Mouse (Mus musculus): ENCODE measurements around the gene Tstd1.

The Tstd1 gene

DNA sequence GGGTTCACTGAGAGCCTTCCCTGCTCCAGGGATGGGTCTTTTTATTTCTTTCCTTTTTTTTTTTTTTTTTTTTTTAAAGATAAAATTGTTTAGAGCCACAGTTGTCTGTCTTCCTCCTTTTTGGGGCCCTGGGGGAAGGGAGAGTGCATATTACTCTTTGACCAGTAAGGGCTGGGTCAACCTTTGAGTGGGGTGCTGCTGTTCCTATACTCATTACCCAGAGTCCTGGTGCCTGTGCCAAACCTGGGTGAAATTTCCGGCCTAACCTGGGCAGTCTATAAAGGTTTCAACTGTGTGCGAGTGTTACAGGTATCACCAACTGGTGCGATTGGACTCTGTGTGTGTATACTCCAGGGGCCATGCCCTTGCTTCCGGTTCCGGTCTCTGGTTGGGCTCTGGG, at the start of gene Tstd1:
Gene Tstd1 (plus strand): TSS at position 213 of the 400 bp plus-strand sequence.
- DNase-seq (ENCODE audit: low read depth, low spot score) = no peak

DNA sequence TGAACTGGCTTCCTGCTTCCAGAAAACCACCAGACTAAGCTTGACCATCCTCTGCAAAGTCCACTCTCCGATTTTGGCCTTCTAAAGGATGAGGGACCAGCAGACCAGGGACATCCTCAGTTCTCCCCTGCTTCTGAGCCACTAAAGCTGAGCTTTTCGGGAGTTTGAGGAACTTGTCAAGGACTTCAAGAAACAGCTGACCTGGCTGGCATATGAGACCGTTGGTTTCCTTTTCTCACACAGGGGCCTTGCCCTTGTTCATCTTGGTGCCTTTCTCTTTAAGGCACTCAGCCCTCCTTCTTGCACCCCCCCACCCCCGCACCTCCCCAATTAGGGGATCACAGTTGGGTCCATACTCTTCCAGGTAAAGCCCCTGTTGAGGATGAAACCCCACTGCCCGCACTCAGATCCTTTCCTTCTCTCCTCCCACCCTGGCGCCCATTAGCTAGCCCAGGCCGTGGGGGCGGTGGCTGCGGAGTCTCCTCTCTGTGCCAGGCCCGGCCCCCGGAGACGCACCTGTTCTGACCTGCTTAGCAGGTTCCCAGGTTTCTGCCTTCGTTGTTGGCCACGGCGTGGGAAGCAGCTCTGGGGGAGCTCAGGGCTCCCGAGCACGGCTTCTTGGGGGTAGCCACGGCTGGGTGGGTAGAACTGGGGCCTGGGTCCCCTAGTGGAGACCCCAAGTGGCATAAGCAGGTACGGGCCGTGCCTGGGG, 48.7 kb upstream of the Tstd1 start, which contains the start of gene Nectin4:
Gene Nectin4 (plus strand): TSS at position 255 of the 712 bp plus-strand sequence.
- DNase-seq (ENCODE audit: low read depth, low spot score) = no peak

DNA sequence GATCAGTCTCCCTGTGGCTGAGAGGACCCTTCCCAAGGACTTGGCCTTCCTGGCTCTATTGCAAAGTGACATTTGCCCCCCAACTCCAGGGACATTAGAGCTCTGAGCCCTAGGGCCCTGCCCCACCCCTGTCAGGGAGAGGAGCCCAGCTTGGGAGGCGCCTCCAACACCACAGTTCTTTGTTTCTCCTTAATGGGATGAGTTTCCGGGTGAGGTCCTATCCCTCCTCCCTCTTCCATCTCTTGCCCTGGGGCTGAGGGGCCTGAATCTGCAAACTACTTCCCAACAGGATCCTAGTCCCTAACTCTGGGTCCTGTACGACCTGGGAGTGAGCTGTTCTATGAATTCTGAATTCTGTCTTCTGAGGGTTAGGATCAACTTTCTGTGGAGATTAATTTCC, 45.8 kb upstream of the Tstd1 start:
- DNase-seq (ENCODE audit: low read depth, low spot score) = no peak

DNA sequence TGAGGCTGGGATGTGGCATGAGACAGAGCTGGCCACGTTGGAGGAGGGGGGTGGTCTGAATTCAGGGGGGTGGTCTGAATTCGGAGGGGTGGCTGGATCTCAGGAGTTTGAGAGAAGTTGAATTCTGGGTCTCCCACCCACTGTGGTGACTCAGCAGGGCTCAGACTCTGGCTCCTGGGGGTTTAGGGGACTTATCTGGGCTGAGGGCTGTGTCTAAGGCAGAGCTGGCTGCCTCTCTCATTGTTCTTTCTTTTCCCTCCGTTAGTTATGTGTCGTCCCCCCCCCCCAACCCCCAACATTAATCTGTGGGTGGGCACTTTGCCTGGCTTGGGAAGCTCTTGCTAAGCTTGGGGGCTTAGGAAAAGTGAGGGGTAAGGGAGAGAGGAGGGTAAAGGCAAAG, 44.7 kb upstream of the Tstd1 start:
- no peak for DNase-seq (ENCODE audit: low read depth, low spot score)

DNA sequence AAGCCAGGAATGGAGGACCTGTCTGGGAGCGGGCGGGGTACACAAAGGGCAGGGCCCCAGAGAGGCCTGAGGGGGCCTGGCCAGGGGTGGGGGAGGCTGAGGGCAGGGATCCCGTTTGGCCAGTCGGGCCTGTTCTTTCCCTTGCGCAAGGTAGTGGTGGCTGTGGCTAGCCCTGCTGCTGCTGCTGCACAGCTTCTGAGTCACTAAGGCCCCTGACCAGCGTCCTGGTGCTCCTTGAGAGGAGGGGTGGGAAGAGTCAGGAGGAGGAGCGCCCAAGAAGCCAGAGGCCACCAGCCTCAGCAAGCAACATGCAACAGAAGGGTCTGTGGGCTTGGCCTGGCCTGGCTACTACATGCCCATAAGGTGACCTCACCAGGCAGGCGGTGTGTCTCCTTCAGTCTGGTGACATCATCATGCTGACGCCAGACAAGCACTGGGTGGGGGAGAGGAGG, 43.0 kb upstream of the Tstd1 start:
- no peak for DNase-seq (ENCODE audit: low read depth, low spot score)

DNA sequence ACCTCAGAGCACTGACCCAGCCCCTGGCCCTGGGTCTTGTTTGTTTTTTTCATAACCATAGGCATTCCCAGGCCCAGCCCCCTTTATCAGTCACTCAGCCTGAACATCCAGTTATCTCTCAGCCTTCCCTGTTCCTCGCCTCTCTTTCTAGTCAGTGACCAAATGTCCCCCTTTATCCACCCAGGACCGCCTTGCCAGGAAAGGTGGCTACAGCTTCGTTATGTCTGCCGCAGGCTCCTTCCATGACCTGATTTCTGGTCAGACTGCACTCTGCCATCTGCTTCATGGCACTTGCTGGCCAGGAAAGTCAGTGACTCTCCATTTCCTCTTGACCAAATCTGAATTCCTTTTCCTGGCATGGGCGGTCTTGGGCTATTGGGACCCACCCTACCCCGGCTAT, 40.4 kb upstream of the Tstd1 start:
- DNase-seq (ENCODE audit: low read depth, low spot score) = no peak

DNA sequence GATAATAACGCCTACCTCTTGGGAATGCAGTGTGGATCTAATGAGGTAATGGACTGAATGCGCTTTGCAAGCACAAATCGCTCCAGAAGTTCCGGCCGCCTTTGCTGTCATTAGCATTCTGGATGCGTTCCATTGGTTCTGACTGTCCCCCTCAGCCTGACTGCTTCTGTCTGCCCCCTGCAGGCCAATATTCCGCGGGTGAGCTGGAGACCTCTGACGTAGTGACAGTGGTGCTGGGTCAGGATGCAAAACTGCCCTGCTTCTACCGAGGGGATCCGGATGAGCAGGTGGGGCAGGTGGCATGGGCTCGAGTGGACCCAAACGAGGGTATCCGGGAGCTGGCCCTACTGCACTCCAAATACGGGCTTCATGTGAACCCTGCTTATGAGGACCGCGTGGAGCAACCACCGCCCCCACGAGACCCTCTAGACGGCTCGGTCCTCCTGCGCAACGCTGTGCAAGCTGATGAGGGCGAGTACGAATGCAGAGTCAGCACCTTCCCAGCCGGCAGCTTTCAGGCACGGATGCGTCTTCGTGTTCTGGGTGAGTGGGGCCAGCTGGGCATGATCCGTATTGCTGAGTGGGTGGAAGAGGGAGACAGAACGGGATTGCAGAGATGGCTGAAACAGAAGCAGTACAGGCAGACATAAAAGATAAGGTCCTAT, 38.6 kb upstream of the Tstd1 start:
- DNase-seq (ENCODE audit: low read depth, low spot score) = peak; percentile 80

DNA sequence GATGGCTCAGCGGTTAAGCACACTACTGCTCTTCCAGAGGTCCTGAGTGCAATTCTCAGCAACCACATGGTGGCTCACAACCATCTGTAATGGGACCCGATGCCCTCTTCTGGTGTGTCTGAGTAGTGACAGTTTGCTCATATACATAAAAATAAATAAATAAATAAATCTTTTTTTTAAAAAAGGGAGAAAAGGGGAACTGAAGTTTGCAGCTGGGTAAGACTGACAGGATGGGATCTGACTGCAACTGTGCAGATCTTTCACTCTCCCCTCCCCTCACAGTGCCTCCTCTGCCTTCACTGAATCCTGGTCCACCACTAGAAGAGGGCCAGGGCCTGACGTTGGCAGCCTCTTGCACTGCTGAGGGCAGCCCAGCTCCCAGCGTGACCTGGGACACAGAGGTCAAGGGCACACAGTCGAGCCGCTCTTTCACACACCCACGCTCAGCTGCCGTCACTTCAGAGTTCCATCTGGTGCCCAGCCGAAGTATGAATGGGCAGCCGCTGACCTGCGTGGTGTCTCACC, 36.5 kb upstream of the Tstd1 start:
- peak; percentile 67 for DNase-seq (ENCODE audit: low read depth, low spot score)

DNA sequence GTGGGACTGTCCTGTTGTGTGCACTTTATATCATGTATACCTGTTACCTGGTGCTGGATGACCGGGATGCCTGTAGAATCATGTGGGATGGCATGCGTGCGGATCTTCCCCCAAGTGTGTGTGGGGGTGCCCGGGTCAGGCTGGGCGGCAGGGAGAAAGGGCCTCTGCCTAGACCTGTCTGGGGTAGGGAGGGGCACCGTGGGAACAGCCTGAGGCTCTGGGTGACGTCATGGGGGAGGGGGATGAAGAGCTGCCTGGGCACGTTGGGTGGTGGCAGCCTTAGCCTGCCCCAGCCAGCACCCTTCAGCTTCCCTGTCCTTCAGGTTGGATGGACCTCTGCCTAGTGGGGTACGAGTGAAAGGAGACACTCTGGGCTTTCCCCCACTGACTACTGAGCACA, 34.3 kb upstream of the Tstd1 start:
- DNase-seq (ENCODE audit: low read depth, low spot score) = no peak

DNA sequence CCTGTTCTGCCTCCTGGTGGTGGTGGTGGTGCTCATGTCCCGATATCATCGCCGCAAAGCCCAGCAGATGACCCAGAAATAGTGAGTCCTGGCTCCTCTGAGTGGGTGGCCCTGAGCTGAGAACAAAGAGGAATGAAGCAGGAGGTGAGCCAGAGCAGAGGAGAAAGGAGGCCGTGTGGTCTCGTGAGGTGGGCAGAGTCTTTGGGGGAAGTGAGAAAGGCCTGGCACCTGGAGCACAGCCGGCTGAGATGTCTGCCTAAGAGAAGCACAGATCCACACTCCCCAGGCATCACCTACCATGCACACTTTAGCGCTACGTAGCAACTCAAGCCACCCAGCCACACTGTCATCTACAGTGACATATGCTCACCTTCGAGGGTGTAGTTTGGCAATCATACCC, 33.5 kb upstream of the Tstd1 start:
- DNase-seq (ENCODE audit: low read depth, low spot score) = peak; percentile 60

DNA sequence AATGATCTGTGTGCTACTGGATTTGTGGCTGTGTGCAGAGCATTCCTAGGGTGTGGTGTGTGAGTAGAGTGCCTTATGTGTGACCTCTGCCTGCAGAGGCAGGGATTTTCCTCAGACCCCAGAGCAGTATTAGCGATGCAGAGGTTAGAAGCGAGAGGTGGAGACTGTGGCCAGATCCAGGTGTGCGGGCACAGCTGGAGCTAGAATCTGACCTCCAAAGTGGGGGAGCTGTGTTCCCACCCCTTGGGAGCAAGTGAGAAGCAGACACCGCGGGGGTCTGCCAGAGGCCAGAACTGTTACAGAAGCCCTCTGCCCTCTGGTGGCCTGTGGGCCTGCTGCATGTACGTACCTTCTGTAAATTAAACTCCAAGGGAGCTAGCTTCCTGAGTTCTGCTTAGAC, 31.6 kb upstream of the Tstd1 start:
- peak; percentile 70 for DNase-seq (ENCODE audit: low read depth, low spot score)

DNA sequence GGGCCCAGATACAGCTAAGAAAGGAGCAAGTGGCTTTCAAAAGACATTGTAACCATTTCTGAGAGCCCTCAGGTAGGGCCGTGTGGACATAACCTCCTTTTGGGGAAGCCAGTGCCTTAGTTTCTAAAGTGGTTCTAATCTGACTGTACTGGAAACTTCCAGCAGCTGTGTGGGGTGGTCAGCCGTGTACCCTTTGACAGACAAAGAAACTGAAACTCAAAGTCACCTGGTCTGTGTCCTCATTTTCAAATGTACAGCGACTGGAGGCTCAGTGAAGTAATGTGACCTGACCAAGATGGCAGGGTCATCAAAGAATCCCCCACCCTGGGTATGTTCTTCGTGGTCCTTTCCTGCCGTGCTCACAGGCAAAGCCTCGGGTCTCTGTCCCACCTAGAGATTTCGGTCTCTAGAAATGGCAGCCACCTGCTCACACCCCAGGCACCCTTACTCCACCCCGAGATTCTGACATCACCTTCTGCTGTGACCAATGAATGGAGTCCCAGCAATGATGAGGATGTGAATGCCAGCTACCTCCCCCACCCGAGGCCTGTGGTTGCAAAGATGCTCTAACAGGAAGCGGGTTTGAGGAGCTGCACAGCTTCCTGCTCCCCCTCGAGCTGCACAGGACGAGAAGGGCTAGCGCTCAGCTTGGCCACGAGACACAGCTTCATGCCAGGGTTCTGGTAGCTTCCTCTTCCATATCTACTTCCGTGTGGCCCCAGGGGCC, 30.1 kb upstream of the Tstd1 start, which contains the start of gene Arhgap30:
Gene Arhgap30 (plus strand): TSS at position 579 of the 727 bp plus-strand sequence.
- peak; percentile 97 for DNase-seq (ENCODE audit: low read depth, low spot score)

DNA sequence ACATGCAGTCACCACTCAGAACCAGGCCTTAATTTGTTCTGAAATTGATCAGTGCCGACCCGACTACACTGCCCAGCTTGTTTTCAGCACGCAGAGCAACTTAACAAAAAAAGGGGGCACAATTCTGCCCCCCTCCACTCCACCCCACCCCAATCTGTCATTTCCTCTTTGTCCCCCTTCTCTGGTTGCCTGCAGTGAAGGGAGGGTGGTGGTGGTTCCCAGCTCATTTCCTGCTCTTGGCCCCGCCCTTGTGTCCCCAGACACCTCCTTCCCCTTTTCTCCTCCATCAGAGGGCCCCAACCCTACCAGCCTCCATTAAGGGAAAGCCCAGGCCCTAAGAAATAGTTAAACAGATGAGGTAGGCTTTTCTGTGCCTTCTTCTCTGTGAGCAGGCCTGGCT, 28.6 kb upstream of the Tstd1 start:
- DNase-seq (ENCODE audit: low read depth, low spot score) = peak; percentile 94

DNA sequence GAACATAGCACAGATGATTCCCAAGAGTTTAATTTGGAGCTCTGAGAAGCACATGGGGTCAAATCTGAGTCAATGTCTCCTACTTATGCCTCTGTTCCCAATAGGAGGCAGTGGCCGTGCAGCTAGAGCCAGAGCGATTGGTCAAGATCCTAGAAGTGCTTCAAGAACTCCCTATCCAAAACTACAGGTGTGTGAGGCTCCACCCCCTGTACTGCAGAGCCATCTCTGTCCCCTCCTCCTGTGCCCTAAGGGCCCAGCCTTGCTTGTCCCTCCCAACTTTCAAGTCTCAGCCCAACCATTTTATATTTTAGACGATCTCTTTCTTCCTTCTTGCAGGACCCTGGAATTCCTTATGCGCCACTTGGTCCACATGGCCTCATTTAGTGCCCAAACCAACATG, 16.9 kb upstream of the Tstd1 start:
- no peak for DNase-seq (ENCODE audit: low read depth, low spot score)

DNA sequence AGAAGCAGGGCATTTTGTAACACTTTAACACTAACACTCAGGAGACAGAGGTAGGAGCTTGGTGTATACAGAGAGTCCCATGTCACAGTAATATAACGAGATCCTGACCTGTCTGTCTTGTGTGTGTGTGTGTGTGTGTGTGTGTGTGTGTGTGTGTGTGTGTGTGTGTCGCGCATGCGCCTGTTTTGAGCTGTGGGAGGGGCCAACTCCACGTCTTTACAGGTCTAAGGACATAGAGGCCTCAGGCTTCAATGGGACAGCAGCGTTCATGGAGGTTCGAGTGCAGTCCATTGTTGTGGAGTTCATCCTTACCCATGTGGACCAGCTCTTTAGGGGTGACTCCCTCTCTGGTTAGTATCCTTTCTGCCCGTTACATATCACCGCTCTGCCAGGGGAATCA, 15.7 kb upstream of the Tstd1 start:
- no peak for DNase-seq (ENCODE audit: low read depth, low spot score)

DNA sequence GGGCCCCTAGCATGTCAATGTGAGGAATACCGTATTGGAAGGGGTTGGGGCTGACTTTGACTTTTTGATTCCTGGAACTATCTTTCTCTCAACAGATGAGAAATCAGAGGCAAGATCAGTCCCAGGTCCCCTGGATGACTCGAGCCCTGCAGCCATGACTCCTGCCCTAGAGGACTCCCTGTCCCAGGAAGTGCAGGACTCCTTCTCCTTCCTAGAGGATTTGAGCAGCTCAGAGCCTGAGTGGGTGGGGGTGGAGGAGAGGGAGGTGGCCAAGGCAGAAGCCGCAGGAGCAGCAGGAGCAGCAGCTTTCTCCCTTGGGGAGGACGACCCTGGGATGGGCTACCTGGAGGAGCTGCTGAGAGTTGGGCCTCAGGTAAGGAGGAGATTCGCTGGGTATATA, 11.4 kb upstream of the Tstd1 start:
- no peak for DNase-seq (ENCODE audit: low read depth, low spot score)

DNA sequence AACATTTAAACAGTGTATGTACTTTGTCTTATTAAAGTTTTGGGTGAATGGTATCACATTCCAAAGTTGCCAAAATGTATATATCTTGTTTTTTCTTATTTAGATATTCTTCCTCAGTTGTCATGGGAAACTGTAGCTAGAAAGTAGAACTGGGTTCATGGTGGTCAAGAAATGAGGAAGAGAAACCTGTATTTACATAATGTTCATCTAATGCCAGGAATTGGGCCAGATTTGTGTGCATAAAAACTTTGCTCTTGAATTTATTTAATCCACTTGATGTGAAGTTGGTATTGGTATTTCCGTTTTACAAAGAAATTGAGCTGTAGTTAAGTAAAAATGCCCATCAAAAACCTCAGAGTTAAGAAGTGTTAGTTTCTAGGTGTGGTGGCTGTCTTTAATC, 8.4 kb upstream of the Tstd1 start:
- DNase-seq (ENCODE audit: low read depth, low spot score) = peak; percentile 68

DNA sequence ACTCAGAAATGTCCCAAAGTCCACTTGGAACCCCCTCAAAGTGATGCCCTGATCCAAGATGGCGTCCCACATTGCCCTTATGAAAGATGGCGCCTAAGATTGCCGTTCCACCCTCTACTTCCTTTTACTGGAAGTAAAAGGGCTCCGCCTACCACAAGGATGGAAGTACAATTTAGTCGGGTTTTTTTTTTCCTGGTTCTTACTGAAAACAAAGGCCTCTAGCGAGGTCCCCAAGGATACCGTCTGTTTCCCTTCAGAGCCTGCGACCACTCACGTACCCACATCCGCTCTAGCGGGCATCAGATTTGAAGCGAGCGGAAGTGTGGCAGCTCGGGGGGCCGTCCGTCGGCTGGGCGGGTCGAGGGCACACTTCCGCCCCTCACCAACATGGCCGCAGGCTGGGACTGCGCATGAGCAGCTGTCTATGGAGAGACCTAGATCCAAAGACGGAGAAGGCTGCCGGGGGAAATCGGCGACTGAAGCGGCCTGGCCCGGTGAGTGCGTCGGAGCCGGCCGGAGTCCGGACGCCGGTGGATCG, 7.7 kb upstream of the Tstd1 start, which contains the start of gene Usf1:
Gene Usf1 (plus strand): TSS at position 367 of the 538 bp plus-strand sequence.
- DNase-seq (ENCODE audit: low read depth, low spot score) = peak; percentile 98

DNA sequence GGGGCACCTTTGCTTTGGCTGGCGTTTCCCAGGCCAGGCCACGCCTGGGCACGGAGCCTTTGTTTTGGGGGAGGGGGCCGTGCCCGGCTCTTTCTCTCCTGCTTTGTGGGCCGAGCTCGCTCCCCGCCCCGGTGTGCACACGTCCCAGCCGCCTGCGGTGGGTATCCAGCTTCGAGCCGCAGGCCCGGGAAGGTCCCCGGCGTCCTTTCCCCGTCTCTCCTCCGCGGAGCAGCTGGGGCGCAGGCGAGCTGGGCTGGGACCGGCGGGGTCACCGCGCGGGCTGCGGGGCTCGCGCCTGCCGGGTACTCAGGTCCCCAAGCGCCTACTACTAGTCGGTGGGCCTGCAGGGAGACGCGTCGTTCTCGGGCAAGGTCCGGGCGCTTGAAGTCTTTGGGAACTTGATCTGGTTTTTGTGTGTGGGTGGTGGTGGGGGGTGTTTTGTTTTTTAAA, 7.2 kb upstream of the Tstd1 start:
- DNase-seq (ENCODE audit: low read depth, low spot score) = no peak

DNA sequence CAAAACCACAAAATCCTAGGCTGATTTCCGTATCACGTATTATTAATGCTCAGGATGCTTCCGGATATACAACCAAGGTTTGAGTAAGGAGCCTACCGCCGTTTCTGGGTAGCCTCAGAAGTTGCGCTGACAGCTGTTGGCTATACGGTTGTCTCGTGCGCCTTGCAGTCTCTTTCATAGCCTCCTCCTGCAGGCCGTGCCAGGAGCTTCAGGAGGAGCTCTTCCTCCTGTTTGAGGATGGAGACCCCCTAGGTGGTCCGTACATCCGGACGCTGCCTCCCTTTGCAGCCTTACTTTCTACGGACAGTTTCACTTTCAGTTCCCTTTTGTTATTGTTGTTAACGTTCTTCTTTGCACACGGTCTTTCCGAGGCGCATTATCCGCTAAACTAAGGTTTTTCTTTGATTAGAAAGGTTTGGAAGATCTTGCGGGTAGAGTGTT, 6.7 kb upstream of the Tstd1 start:
- DNase-seq (ENCODE audit: low read depth, low spot score) = peak; percentile 86

DNA sequence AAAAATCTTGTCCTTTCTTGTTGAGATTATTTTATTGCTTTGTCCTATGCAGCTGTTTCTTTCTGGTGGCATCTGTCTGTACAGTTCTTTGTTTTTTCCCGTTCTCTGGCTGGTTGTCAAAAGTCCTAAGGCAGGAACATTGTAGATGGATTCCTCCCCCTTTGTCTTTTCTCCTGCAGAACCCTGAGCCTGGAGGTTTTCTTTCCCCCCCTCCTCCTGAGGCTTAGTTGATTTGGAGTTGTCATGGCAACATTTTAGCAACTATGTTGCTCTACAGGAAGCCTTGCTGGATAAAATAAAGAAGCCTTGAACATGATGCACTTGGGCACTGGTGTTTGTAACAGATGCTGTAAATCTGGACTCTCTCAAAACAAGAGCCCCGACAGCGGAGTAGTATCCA, 6.2 kb upstream of the Tstd1 start:
- no peak for DNase-seq (ENCODE audit: low read depth, low spot score)

DNA sequence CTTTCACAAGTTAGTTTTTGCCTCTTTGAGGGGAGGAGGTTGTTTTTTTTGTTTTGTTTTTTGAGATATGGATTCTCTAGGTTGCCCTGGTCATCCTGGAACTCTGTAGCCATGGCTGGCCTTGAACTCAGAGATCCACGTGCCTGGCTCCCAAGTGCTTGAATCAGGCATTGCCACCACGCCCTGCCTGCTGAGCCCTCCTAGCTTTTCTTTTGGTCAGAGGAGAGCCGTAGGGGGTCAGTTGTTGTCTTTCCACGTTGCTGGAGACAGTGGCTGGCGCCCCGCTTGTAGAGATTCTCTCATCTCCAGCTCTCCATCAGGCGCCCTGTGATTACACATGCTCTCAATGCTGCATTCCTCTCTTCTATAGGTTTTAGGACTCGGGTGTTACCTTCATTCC, 5.1 kb upstream of the Tstd1 start:
- no peak for DNase-seq (ENCODE audit: low read depth, low spot score)
